Comparison of ENCODE assay signal across 1 mouse cellular context in genomic region chr15:102070476-102071467, GRCm38 (mm10).
A peak's percentile ranks its signal among the peaks of the same experiment; 100 is the strongest.
TF ChIP-seq lines count a peak whose summit lies in the region.

No protein-coding gene starts in this region.

TF ChIP-seq in MEL, 35 proteins besides CTCF, POLR2A, EP300 and RAD21 (continued from another document):
- TF ChIP-seq MAZ (IDR thresholded peaks at IDR 0.05; ENCODE audit: low read depth, low read length) = no peak
- TF ChIP-seq TCF12 (IDR thresholded peaks at IDR 0.05; ENCODE audit: low read depth, low read length) = peak; percentile 69; the same call in 1 of the 2 replicates
- no peak; the same call in 1 of the 2 replicates for TF ChIP-seq CHD2 (IDR thresholded peaks at IDR 0.05; ENCODE audit: low read length)
- TF ChIP-seq GABPA (IDR thresholded peaks at IDR 0.05; ENCODE audit: low read depth, low read length) = no peak
- peak; percentile 94 for TF ChIP-seq TBP (IDR thresholded peaks at IDR 0.05; ENCODE audit: low read depth, low read length)
- peak; percentile 30; the same call in 1 of the 2 replicates for TF ChIP-seq MYC (IDR thresholded peaks at IDR 0.05; ENCODE audit: low read depth, low read length)
- TF ChIP-seq KAT2A (conservative IDR thresholded peaks at IDR 0.05; ENCODE audit: low read depth, low read length) = no peak
- TF ChIP-seq TAL1 (IDR thresholded peaks at IDR 0.05; ENCODE audit: low read length) = no peak
- peak; percentile 11; the same call in 1 of the 2 replicates for TF ChIP-seq NRF1 (IDR thresholded peaks at IDR 0.05; ENCODE audit: insufficient read depth, low read depth, low read length, poor library complexity, severe bottlenecking)
- peak; percentile 93 for TF ChIP-seq ZMIZ1 (IDR thresholded peaks at IDR 0.05; ENCODE audit: low read depth, low read length)
- no peak for TF ChIP-seq RCOR1 (IDR thresholded peaks at IDR 0.05; ENCODE audit: low read depth, low read length)
- no peak for TF ChIP-seq BHLHE40 (IDR thresholded peaks at IDR 0.05; ENCODE audit: borderline replicate concordance, low read depth, low read length)
- no peak for TF ChIP-seq USF1 (IDR thresholded peaks at IDR 0.05; ENCODE audit: low read depth, low read length)
- no peak for TF ChIP-seq ELF1 (IDR thresholded peaks at IDR 0.05; ENCODE audit: low read depth, low read length)
- TF ChIP-seq SMC3 (IDR thresholded peaks at IDR 0.05; ENCODE audit: low read depth, low read length) = no peak
- TF ChIP-seq MYB (IDR thresholded peaks at IDR 0.05; ENCODE audit: low read depth, low read length) = no peak
- peak; percentile 28 for TF ChIP-seq MXI1 (IDR thresholded peaks at IDR 0.05; ENCODE audit: low read depth, low read length)
- TF ChIP-seq E2F4 (IDR thresholded peaks at IDR 0.05; ENCODE audit: borderline replicate concordance, low read depth, low read length) = no peak
- TF ChIP-seq MAFK (IDR thresholded peaks at IDR 0.05; ENCODE audit: borderline replicate concordance, low read depth, low read length) = no peak
- TF ChIP-seq POLR2AphosphoS5 (IDR thresholded peaks at IDR 0.05; ENCODE audit: borderline replicate concordance, low read depth, low read length) = no peak
- 0 out of 2 replicates have a peak, but pooled peaks have one; percentile 35 for TF ChIP-seq ZNF384 (IDR thresholded peaks at IDR 0.05; ENCODE audit: low read depth, low read length)
- TF ChIP-seq MEF2A (IDR thresholded peaks at IDR 0.05; ENCODE audit: extremely low read depth, insufficient replicate concordance, low read depth, low read length, poor library complexity, severe bottlenecking) = no peak
- peak; percentile 90 for TF ChIP-seq NELFE (IDR thresholded peaks at IDR 0.05; ENCODE audit: low read depth, low read length)
TF ChIP-seq in MEL: peak in this region for 15.
